Mouse (Mus musculus) adrenal gland, postnatal 0 days (tissue): Measurements from ENCODE around the gene Tcirg1. TPM values are rescaled to one million over a fixed set of nuclear protein-coding genes. Genes with fewer than 3 reads are reported as not detected.

Experiments used
- polyA plus RNA-seq: library from polyadenylated mRNA; unstranded; fragments of >200 nt; fragmentation: Nextera tagmentation; extraction: Ambion mirVana; gene quantifications from 2 replicates; pipeline ENCODE4 v1.2.1, GENCODE M21; 2015

Tcirg1 gene
- polyA plus RNA-seq, result 25.1 and 40.7 TPM in 2 replicates

DNA sequence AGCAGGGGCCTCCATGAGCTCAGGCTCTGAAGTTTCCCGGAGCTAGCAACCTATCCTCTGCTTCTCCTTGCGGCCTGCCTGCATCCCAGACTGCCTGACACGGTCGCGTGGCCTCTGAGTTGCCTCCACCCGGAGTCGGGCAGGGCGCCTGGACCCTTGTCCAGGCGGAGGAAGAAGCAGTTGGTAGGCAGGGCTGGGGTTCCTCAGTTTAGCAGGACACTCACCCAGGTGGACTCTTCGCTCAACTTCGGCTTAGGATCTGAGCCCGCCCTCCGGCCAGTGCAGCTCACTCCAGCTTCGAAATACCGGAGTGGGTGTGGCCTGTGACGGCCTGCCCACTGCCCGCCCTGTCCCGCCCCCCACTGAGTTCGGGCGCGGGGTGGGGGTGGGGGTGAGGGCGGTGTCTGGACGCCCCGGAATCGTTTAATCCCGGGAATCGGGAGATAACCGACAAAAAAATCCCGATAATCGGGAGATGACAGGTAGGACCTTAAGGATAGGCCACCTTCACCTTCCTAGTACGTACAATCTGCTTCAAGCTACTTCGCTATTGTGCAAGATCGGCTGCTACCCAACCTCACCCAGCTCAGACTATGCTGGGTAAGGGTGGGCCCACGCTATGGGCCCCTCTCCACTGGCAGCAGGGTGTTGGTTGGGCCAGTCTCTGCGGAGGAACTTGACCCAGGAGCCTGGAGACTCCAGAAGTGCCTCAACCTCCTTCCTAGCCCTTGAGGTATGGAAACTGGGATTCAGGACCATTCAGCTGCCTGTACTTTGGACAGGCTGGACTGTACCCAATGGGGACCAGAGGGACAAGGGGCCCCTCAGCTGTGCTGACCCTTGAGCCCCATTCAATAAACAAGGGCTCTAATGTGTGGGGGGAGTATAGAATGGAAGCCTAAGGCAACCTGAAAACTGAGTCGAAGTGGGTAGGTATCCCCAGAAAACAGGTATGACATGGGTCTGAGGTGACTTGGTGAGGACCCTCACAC lies at the start of gene Tcirg1:
Gene Tcirg1 (minus strand): TSS at position 339 of the 992 bp plus-strand sequence.

DNA sequence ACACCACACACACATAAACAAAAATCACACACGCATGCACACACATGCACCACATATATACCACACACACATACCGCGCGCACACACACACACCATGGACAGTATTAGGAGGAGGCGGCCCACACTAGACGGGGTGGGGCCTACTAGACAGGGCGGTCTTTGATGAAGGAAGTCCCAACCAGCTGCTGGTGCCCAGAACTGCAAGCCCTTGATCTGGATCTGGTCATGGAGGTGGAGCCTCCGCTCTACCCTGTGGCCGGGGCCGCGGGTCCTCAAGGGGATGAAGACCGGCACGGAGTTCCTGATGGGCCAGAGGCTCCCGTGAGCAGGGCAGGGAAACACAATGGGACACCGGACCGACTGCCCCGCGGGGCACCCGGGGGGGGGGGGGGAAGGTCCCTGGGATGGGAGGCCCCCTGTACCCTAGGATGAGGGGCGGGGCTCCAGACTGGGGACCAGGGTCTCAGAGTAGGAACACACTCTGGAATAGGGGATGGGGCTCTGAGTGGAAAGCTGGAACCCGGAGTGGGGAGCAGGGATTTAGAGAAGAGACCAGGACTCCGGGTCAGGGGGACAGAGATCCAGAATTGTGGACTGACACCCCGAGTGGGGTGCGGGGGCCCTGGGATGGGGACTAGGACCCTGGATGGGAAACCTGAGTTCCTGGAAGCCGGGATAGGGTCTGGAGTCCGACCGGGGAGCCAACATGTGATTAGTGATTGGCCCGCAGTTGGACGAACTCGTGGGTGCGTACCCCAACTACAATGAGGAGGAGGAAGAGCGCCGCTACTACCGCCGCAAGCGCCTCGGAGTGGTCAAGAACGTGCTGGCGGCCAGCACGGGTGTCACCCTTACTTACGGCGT lies 28.3 kb upstream of the Tcirg1 start, which contains the start of gene Unc93b1:
Gene Unc93b1 (plus strand): TSS at position 155 of the 864 bp plus-strand sequence.

DNA sequence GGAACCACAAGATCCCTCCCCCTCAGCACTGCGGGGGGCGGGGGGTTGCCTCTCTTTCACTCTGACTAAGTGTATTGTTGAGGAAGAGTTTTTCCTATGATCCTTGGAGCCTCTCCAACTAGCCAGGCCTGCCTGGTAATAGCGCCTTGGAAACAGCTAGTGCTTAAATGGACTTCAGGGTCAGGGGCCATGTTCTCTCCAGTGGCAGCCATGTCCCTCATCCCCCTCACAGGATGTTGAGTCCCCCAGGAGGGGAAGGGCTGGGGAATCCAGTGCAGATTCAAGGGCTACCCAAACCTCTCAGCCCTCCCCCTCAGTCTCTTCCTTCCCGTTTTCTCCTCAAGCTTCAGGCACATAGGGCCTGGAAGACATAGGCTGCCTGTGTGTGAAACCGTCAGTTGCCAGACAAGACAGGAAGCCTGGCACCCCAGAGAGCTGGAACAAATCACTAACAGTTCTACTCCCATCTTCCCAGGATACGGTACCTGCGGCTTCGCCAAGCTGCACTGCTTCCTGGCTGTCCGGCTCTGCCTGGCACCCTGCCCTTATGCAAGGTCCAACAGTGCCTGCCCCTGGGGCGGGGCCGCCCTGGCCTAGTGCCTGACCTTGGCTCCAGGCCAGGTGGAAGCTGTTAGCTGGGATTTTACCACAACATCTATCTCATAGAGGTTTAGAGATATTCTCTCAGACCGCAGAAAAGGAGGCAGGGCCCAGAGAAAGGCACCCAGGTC lies 22.4 kb upstream of the Tcirg1 start, which contains the start of gene Aldh3b1:
Gene Aldh3b1 (minus strand): TSS at position 598 of the 731 bp plus-strand sequence.

GRCm38 (mm10) chr19:3912337-3913204 lies 5.6 kb upstream of the Tcirg1 start, which contains the start of gene Ndufs8:
TSS of gene Ndufs8 (minus strand) at chr19:3912774.

DNA sequence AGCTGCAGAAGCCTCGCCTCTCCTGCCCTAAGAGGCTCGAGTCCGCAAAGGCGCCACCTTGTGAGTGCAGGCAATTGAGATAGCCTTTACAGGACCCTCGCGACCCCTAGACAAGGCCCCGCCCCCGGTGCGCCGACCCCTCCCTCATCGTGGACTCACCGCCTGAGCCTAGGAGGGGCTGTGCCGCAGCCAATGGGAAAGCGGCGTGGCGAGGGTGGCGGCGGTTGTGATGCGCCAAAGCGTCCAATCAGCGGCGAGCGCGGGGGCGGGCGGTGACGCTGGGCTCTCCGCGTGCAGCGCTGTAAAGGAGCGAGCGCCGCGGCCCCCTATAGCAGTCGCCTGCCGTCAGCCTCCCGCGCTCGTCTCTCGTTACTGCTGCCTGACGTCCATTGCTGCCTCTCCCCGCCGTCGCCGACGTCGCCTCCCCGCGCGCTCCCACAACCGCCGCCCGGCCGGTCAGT lies 55.4 kb downstream of the Tcirg1 start, which contains the start of gene Chka:
Gene Chka (plus strand): TSS at position 272 of the 461 bp plus-strand sequence.

Other genes with a start within 250 kb of the Tcirg1 start
- gene Lrp5, start 220.6 kb downstream of the Tcirg1 start, polyA plus RNA-seq, result 2.4 and 4.7 TPM in 2 replicates
- gene 1810055G02Rik, start 198.8 kb downstream of the Tcirg1 start, polyA plus RNA-seq, result 20.3 and 22.3 TPM in 2 replicates
- 15.8 and 22.3 TPM in 2 replicates for gene Kmt5b, start 139.7 kb downstream of the Tcirg1 start, polyA plus RNA-seq
- 22.5 and 45.6 TPM in 2 replicates for gene Chka, start 55.4 kb downstream of the Tcirg1 start, polyA plus RNA-seq
- gene Ndufs8, start 5.6 kb upstream of the Tcirg1 start, polyA plus RNA-seq, result 485 and 531 TPM in 2 replicates
- gene Aldh3b1, start 22.7 kb upstream of the Tcirg1 start, polyA plus RNA-seq, result 81.3 and 172 TPM in 2 replicates
- 35.9 and 57.3 TPM in 2 replicates for gene Unc93b1, start 28.1 kb upstream of the Tcirg1 start, polyA plus RNA-seq
- gene Aldh3b3, start 51.5 kb upstream of the Tcirg1 start, polyA plus RNA-seq, result 0.09 TPM in 1 of 2 replicates, not detected in the other
- gene Aldh3b2, start 65.2 kb upstream of the Tcirg1 start, polyA plus RNA-seq, result 0.28 and 0.51 TPM in 2 replicates
- 19.0 and 38.9 TPM in 2 replicates for gene Acy3, start 79.4 kb upstream of the Tcirg1 start, polyA plus RNA-seq
- gene Tbx10, start 85.6 kb upstream of the Tcirg1 start, polyA plus RNA-seq, result not detected in 2 replicates
- gene Nudt8, start 93.4 kb upstream of the Tcirg1 start, polyA plus RNA-seq, result 47.5 and 51.7 TPM in 2 replicates
- gene Gm49405, start 93.5 kb upstream of the Tcirg1 start, polyA plus RNA-seq, result 0.63 and 1.1 TPM in 2 replicates
- 1.3 and 1.9 TPM in 2 replicates for gene Doc2g, start 96.2 kb upstream of the Tcirg1 start, polyA plus RNA-seq
- 157 and 202 TPM in 2 replicates for gene Ndufv1, start 105.7 kb upstream of the Tcirg1 start, polyA plus RNA-seq
- 407 and 489 TPM in 2 replicates for gene Gstp1, start 130.9 kb upstream of the Tcirg1 start, polyA plus RNA-seq
- 6.0 and 9.7 TPM in 2 replicates for gene Gstp2, start 138.9 kb upstream of the Tcirg1 start, polyA plus RNA-seq
- 3.0 and 3.5 TPM in 2 replicates for gene Gstp3, start 152.4 kb upstream of the Tcirg1 start, polyA plus RNA-seq
- gene Cabp2, start 174.4 kb upstream of the Tcirg1 start, polyA plus RNA-seq, result not detected in 2 replicates
- gene Cdk2ap2, start 190.0 kb upstream of the Tcirg1 start, polyA plus RNA-seq, result 66.6 and 102 TPM in 2 replicates
- gene Pitpnm1, start 192.9 kb upstream of the Tcirg1 start, polyA plus RNA-seq, result 12.9 and 14.0 TPM in 2 replicates
- 78.0 and 102 TPM in 2 replicates for gene Aip, start 218.7 kb upstream of the Tcirg1 start, polyA plus RNA-seq
- gene Gpr152, start 232.7 kb upstream of the Tcirg1 start, polyA plus RNA-seq, result not detected in 2 replicates
- gene Cabp4, start 236.9 kb upstream of the Tcirg1 start, polyA plus RNA-seq, result 0.03 and 0.06 TPM in 2 replicates
- gene Coro1b, start 241.5 kb upstream of the Tcirg1 start, polyA plus RNA-seq, result 169 and 210 TPM in 2 replicates
- 2.5 and 4.9 TPM in 2 replicates for gene Ptprcap, start 246.5 kb upstream of the Tcirg1 start, polyA plus RNA-seq